Mouse (Mus musculus): Measurements from ENCODE around the gene Hyal1. TPM values are rescaled to one million over a fixed set of nuclear protein-coding genes. Genes with fewer than 3 reads are reported as not detected.

Gene Hyal1
- polyA plus RNA-seq, 1 experiment: 16.8 TPM

GRCm38 (mm10) chr9:107617461-107617860 is 40.7 kb downstream of the Hyal1 start:
- DNase-seq (ENCODE audit: low spot score): no peak

GRCm38 (mm10) chr9:107618098-107618497 is 41.4 kb downstream of the Hyal1 start:
- no peak for DNase-seq (ENCODE audit: low spot score)

GRCm38 (mm10) chr9:107618778-107619545 is 42.2 kb downstream of the Hyal1 start:
- DNase-seq (ENCODE audit: low spot score): no peak

- no peak for DNase-seq (ENCODE audit: low spot score)
These were observed 42.8 kb downstream of the Hyal1 start for GRCm38 (mm10) chr9:107619546-107619879.

GRCm38 (mm10) chr9:107620954-107621353 is 44.2 kb downstream of the Hyal1 start:
- no peak for DNase-seq (ENCODE audit: low spot score)

- DNase-seq (ENCODE audit: low spot score): no peak
These were observed 47.8 kb downstream of the Hyal1 start for GRCm38 (mm10) chr9:107624539-107624938.

GRCm38 (mm10) chr9:107624951-107625350 is 48.2 kb downstream of the Hyal1 start:
- DNase-seq (ENCODE audit: low spot score): no peak

GRCm38 (mm10) chr9:107625351-107626128 is 48.8 kb downstream of the Hyal1 start:
- DNase-seq (ENCODE audit: low spot score): no peak

- DNase-seq (ENCODE audit: low spot score): no peak
These were observed 49.6 kb downstream of the Hyal1 start for GRCm38 (mm10) chr9:107626158-107626843.

GRCm38 (mm10) chr9:107626844-107627277 is 50.1 kb downstream of the Hyal1 start:
- no peak for DNase-seq (ENCODE audit: low spot score)

- DNase-seq (ENCODE audit: low spot score): no peak
These were observed 50.9 kb downstream of the Hyal1 start for GRCm38 (mm10) chr9:107627387-107628255.

- no peak for DNase-seq (ENCODE audit: low spot score)
These were observed 52.1 kb downstream of the Hyal1 start for GRCm38 (mm10) chr9:107628721-107629410.

- DNase-seq (ENCODE audit: low spot score): no peak
These were observed 52.6 kb downstream of the Hyal1 start for GRCm38 (mm10) chr9:107629411-107629730.

GRCm38 (mm10) chr9:107629901-107630425 is 53.2 kb downstream of the Hyal1 start:
- DNase-seq (ENCODE audit: low spot score): no peak

GRCm38 (mm10) chr9:107630576-107630975 is 53.8 kb downstream of the Hyal1 start:
- no peak for DNase-seq (ENCODE audit: low spot score)

Other genes with a start within 250 kb of the Hyal1 start
- gene Hemk1, start 238.6 kb upstream of the Hyal1 start, polyA plus RNA-seq (2012; rRNA removed): 19.7 and 20.0 TPM in 2 replicates
- 1.7 and 1.9 TPM in 2 replicates for gene 6430571L13Rik, start 236.3 kb upstream of the Hyal1 start, polyA plus RNA-seq (2012; rRNA removed)
- gene Cacna2d2, start 177.3 kb upstream of the Hyal1 start, polyA plus RNA-seq (2012; rRNA removed): 0.46 and 0.84 TPM in 2 replicates
- gene Tmem115, start 43.0 kb upstream of the Hyal1 start, polyA plus RNA-seq (2012; rRNA removed): 33.6 and 34.0 TPM in 2 replicates
- 15.2 and 19.4 TPM in 2 replicates for gene Cyb561d2, start 34.7 kb upstream of the Hyal1 start, polyA plus RNA-seq (2012; rRNA removed)
- gene Nprl2, start 34.7 kb upstream of the Hyal1 start, polyA plus RNA-seq (2012; rRNA removed): 26.6 and 35.2 TPM in 2 replicates
- gene Zmynd10, start 29.6 kb upstream of the Hyal1 start, polyA plus RNA-seq (2012; rRNA removed): 0.56 and 0.78 TPM in 2 replicates
- gene Rassf1, start 25.4 kb upstream of the Hyal1 start, polyA plus RNA-seq (2012; rRNA removed): 41.5 and 58.9 TPM in 2 replicates
- 43.9 and 50.6 TPM in 2 replicates for gene Tusc2, start 13.7 kb upstream of the Hyal1 start, polyA plus RNA-seq (2012; rRNA removed)
- gene Hyal2, start 9.0 kb upstream of the Hyal1 start, polyA plus RNA-seq (2012; rRNA removed): 24.0 and 35.6 TPM in 2 replicates
- 24.6 and 37.3 TPM in 2 replicates for gene Naa80, start 2.0 kb downstream of the Hyal1 start, polyA plus RNA-seq (2012; rRNA removed)
- gene Hyal3, start 3.9 kb downstream of the Hyal1 start, polyA plus RNA-seq (2012; rRNA removed): 0.50 and 0.52 TPM in 2 replicates
- 31.3 and 36.0 TPM in 2 replicates for gene Ifrd2, start 10.7 kb downstream of the Hyal1 start, polyA plus RNA-seq (2012; rRNA removed)
- gene Sema3b, start 32.3 kb downstream of the Hyal1 start, polyA plus RNA-seq (2012; rRNA removed): 57.1 and 71.0 TPM in 2 replicates
- 449 and 465 TPM in 2 replicates for gene Gnai2, start 58.4 kb downstream of the Hyal1 start, polyA plus RNA-seq (2012; rRNA removed)
- 0.44 and 0.45 TPM in 2 replicates for gene Slc38a3, start 92.6 kb downstream of the Hyal1 start, polyA plus RNA-seq (2012; rRNA removed)
- gene Gnat1, start 102.8 kb downstream of the Hyal1 start, polyA plus RNA-seq (2012; rRNA removed): 0.06 TPM in 1 of 2 replicates, not detected in the other
- gene Sema3f, start 133.5 kb downstream of the Hyal1 start, polyA plus RNA-seq (2012; rRNA removed): 110 and 111 TPM in 2 replicates
- 105 and 116 TPM in 2 replicates for gene Rbm5, start 194.1 kb downstream of the Hyal1 start, polyA plus RNA-seq (2012; rRNA removed)

Measured in urinary bladder, adult 2 months (tissue).